Mouse (Mus musculus) midbrain, postnatal 0 days (tissue): Measurements from ENCODE around the gene Casc1. TPM values are rescaled to one million over a fixed set of nuclear protein-coding genes. Genes with fewer than 3 reads are reported as not detected.
A peak's percentile ranks its signal among the peaks of the same experiment; 100 is the strongest.

ENCODE experiments used
- ATAC-seq: fragments of 200-750 bp; cut with Nextera tagmentation; 2 replicates; pipeline ENCODE4 v1.8.0; 2017; ENCODE audit warnings: moderate number of reproducible peaks, mild to moderate bottlenecking, moderate TSS enrichment, moderate library complexity; ENCODE audit not compliant: low FRiP score
- DNase-seq: peaks from one replicate; pipeline ENCODE4 v3.0.0-alpha.2; 2015; ENCODE audit warnings: low spot score
- H3K27ac ChIP-seq: fragments of 300-500 bp; sonication (generic); 2 replicates; pipeline ENCODE4 v1.5.1; 2014; ENCODE audit warnings: low read depth, mild to moderate bottlenecking, low read length, mixed read lengths
- H3K27me3 ChIP-seq: fragments of 300-500 bp; sonication (generic); 2 replicates; pipeline ENCODE4 v1.6.1; 2014; ENCODE audit warnings: low read length, control low read depth, mixed read lengths; ENCODE audit not compliant: insufficient read depth
- H3K36me3 ChIP-seq: fragments of 300-500 bp; sonication (generic); 2 replicates; pipeline ENCODE4 v1.6.1; 2014; ENCODE audit warnings: low read length, control low read depth, mixed read lengths; ENCODE audit not compliant: insufficient read depth
- H3K4me1 ChIP-seq: fragments of 300-500 bp; sonication (generic); 2 replicates; pipeline ENCODE4 v1.6.1; 2014; ENCODE audit warnings: mild to moderate bottlenecking, control low read depth, antibody characterized with exemption, low read length, mixed read lengths; ENCODE audit not compliant: insufficient read depth
- H3K4me2 ChIP-seq: fragments of 300-500 bp; sonication (generic); 2 replicates; pipeline ENCODE4 v1.6.1; 2014; ENCODE audit warnings: low read depth, mild to moderate bottlenecking, low read length, mixed read lengths; ENCODE audit not compliant: poor library complexity, severe bottlenecking
- H3K4me3 ChIP-seq: fragments of 300-500 bp; sonication (generic); 2 replicates; pipeline ENCODE4 v1.5.1; 2014; ENCODE audit warnings: low read depth, mild to moderate bottlenecking, low read length, moderate library complexity
- H3K9ac ChIP-seq: fragments of 300-500 bp; sonication (generic); replicated peaks from 2 replicates; pipeline ENCODE4 v1.6.1; 2014; ENCODE audit warnings: mild to moderate bottlenecking, low read length, moderate library complexity, mixed read lengths; ENCODE audit not compliant: poor library complexity, severe bottlenecking
- H3K9me3 ChIP-seq: fragments of 300-500 bp; sonication (generic); 2 replicates; pipeline ENCODE4 v1.6.1; 2016; ENCODE audit warnings: low read length, control low read depth
- CTCF ChIP-seq: IDR thresholded peaks from 2 replicates; pipeline ENCODE4 v1.5.1; 2016; ENCODE audit warnings: antibody characterized with exemption, mild to moderate bottlenecking
- WGBS: fragments of 180-500 bp; shearing (Covaris S2); extraction: QIAGEN DNeasy Blood & Tissue Kit; methylation state at CpG from one replicate; pipeline ENCODE4 v1.1.7; 2014; 5-methylcytosine and 5-hydroxymethylcytosine counted together
- polyA plus RNA-seq: library from polyadenylated mRNA; unstranded; fragments of >200 nt; fragmentation: Nextera tagmentation; extraction: Ambion mirVana; gene quantifications from 2 replicates; pipeline ENCODE4 v1.2.1, GENCODE M21; 2015
- total RNA-seq: library from RNA; depleted of rRNA; stranded (reverse); fragments of >200 nt; gene quantifications from 2 replicates; pipeline ENCODE4 v1.2.3, GENCODE M21; 2014

Casc1 gene
- total and polyA plus RNA-seq, 2 experiments from 2014 or later: 0.58 to 2.2 TPM

- Histone ChIP-seq H3K27ac (no peak overlapping the region), H3K9me3 (no peaks in the 10 kb centered on the region), H3K36me3 (no peaks in the 10 kb centered on the region), H3K4me3 (no peak overlapping the region), H3K9ac (no peak overlapping the region), H3K4me1 (no peaks in the 10 kb centered on the region), H3K4me2 (no peak overlapping the region), H3K27me3 (no peaks in the 10 kb centered on the region)
- ATAC-seq: no peak
- no peak for DNase-seq
- no peak for TF ChIP-seq CTCF
- WGBS: 73% methylated on average over 5 of the region's 5 CpGs
Measured at GRCm38 (mm10) chr6:145160581-145160980, 50.2 kb downstream of the Casc1 start.

DNA sequence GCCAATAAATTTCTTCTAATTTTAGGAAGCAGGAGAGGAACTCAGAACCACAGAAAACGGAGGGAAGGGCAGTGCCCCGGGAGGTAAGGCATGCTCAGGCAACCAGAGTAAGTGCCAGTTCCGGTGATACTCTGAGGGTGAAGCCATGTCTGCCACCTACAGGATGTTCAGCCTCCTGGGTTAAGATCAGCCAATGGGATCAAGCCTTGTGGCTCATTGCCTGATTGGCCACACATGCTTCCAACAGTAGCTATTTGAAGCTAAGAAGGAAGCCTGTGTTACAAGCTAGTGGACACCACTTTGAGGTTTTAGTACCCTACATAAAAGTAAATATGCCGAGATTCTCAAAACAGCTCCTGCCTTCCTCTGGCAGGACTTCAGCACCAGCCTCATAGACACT is 52.2 kb downstream of the Casc1 start:
- no peak overlapping the region for H3K9ac ChIP-seq
- DNase-seq (no peak), ATAC-seq (no peak)
- 82% methylated on average over 4 of the region's 4 CpGs for WGBS
- H3K9me3 ChIP-seq: no peaks in the 10 kb centered on the region
- H3K4me3 ChIP-seq: no peak overlapping the region
- TF ChIP-seq CTCF: no peak
- no peaks in the 10 kb centered on the region for H3K27me3 ChIP-seq
- H3K36me3 ChIP-seq: no peaks in the 10 kb centered on the region
- no peak overlapping the region for H3K27ac ChIP-seq
- H3K4me2 ChIP-seq: no peak overlapping the region
- H3K4me1 ChIP-seq: no peaks in the 10 kb centered on the region

DNA sequence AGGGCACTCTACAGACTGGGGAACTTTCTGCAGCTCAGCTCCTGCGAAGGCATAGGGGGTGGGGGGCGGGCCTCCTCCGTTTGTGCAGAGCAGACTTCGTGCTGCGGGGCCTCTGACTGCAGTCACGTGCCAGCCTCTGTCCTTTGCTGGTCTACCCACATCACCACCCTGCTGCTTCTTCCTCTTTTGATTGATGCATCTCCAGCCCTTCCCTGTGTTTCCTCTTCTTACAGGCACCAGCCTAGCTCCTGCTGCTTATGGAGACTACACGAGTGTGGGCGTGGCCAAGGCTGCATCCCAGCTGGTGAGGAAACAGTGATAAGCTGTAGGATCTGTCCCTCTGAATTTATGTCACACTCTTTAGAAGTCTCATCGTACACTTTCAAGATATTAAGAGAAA is 61.8 kb downstream of the Casc1 start:
- H3K4me1 ChIP-seq: no peaks in the 10 kb centered on the region
- TF ChIP-seq CTCF: no peak
- no peaks in the 10 kb centered on the region for H3K36me3 ChIP-seq
- H3K27me3 ChIP-seq: no peaks in the 10 kb centered on the region
- DNase-seq (no peak), ATAC-seq (0 out of 2 replicates have a peak, but pooled peaks have one; percentile 10)
- no peak overlapping the region for H3K4me2 ChIP-seq
- no peaks in the 10 kb centered on the region for H3K9me3 ChIP-seq
- WGBS: 28% methylated on average over 9 of the region's 9 CpGs
- no peak overlapping the region for H3K27ac ChIP-seq
- no peak overlapping the region for H3K4me3 ChIP-seq
- no peak overlapping the region for H3K9ac ChIP-seq

- Histone ChIP-seq H3K27me3 (no peaks in the 10 kb centered on the region), H3K9me3 (no peaks in the 10 kb centered on the region), H3K9ac (0 out of 2 replicates have a peak overlapping the region, but pooled peaks have one; percentile 13), H3K4me2 (no peak overlapping the region), H3K4me1 (no peaks in the 10 kb centered on the region), H3K36me3 (no peaks in the 10 kb centered on the region), H3K27ac (no peak overlapping the region), H3K4me3 (no peak overlapping the region)
- 86% methylated on average over 16 of the region's 16 CpGs for WGBS
- ATAC-seq (no peak), DNase-seq (no peak)
- TF ChIP-seq CTCF: no peak
Measured at GRCm38 (mm10) chr6:145147716-145148115, 63.1 kb downstream of the Casc1 start.

DNA sequence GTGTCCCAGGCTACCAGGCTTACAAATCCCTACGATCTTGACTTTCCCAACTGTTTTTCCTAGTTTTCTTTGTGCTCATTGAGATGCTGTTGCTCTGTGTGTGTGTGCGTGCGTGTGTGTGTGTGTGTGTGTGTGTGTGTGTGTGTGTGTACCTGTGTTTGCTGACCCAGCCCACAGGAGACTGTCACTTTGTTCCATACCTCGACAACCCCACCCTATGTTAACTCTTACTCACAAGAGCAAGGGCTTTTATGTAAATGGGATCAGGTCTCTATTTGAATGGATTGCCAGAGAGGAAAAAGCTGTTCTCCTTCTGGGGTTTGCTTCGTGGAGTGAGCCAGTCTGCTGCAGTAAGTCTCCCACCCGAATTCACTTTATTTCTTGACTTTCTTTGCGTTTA is 65.6 kb downstream of the Casc1 start:
- Histone ChIP-seq H3K4me3 (no peak overlapping the region), H3K4me2 (no peak overlapping the region), H3K27me3 (no peaks in the 10 kb centered on the region), H3K27ac (no peak overlapping the region), H3K36me3 (no peaks in the 10 kb centered on the region), H3K4me1 (no peaks in the 10 kb centered on the region), H3K9ac (no peak overlapping the region), H3K9me3 (no peaks in the 10 kb centered on the region)
- WGBS: 76% methylated on average over 7 of the region's 7 CpGs
- DNase-seq (no peak), ATAC-seq (no peak)
- TF ChIP-seq CTCF: no peak

DNA sequence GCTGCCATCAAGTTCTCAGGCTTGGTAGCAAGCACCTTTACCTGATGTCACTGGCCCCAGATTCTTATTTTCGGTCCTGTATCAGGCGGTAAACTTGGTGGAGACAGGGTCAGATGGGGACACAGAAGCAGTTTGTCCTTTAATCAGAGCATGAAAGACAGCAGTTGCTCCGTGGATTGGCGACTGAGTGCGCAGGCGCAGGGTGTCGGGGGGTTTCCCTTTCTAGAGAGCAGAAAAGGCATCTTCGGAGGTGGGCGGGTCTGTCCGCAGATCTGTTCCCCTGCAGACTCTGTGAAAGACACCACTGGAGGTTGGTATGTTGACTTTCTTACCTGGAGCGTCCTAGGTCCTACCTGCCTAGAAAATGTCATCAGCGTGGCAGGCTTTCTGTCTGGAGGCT is 69.0 kb downstream of the Casc1 start:
- Histone ChIP-seq H3K4me3 (no peak overlapping the region), H3K9ac (no peak overlapping the region), H3K4me1 (no peaks in the 10 kb centered on the region), H3K9me3 (no peaks in the 10 kb centered on the region), H3K4me2 (no peak overlapping the region), H3K27ac (no peak overlapping the region), H3K36me3 (no peaks in the 10 kb centered on the region), H3K27me3 (no peaks in the 10 kb centered on the region)
- ATAC-seq: no peak
- 93% methylated on average over 12 of the region's 12 CpGs for WGBS
- DNase-seq: no peak
- TF ChIP-seq CTCF: no peak

- TF ChIP-seq CTCF: no peak
- Histone ChIP-seq H3K36me3 (no peaks in the 10 kb centered on the region), H3K4me1 (no peaks in the 10 kb centered on the region), H3K27ac (no peak overlapping the region), H3K9me3 (no peaks in the 10 kb centered on the region), H3K27me3 (no peaks in the 10 kb centered on the region), H3K9ac (no peak overlapping the region), H3K4me2 (no peak overlapping the region), H3K4me3 (no peak overlapping the region)
- ATAC-seq (no peak), DNase-seq (no peak)
- 55% methylated on average over 11 of the region's 11 CpGs for WGBS
Measured at GRCm38 (mm10) chr6:145140706-145141105, 70.1 kb downstream of the Casc1 start.
